Mouse (Mus musculus) stomach, embryonic 14.5 days (tissue): Measurements from ENCODE around the gene Col8a2. TPM values are rescaled to one million over a fixed set of nuclear protein-coding genes. Genes with fewer than 3 reads are reported as not detected.
A peak's percentile ranks its signal among the peaks of the same experiment; 100 is the strongest.

Source experiments
- ATAC-seq: fragments of 200-750 bp; cut with Nextera tagmentation; 2 replicates; pipeline ENCODE4 v1.8.0; 2017; ENCODE audit warnings: low read depth, moderate TSS enrichment; ENCODE audit not compliant: insufficient number of reproducible peaks, insufficient read depth, low FRiP score
- H3K27ac ChIP-seq: fragments of 300-500 bp; sonication (generic); 2 replicates; pipeline ENCODE4 v1.5.1; 2014; ENCODE audit warnings: mild to moderate bottlenecking, low read length, moderate library complexity, mixed read lengths
- H3K27me3 ChIP-seq: fragments of 300-500 bp; sonication (generic); 2 replicates; pipeline ENCODE4 v1.6.1; 2014; ENCODE audit warnings: low read length, control low read depth, mixed read lengths; ENCODE audit not compliant: control insufficient read depth, insufficient read depth
- H3K36me3 ChIP-seq: fragments of 300-500 bp; sonication (generic); 2 replicates; pipeline ENCODE4 v1.6.1; 2014; ENCODE audit warnings: mild to moderate bottlenecking, control low read depth, low read length, moderate library complexity, mixed read lengths; ENCODE audit not compliant: control insufficient read depth, insufficient read depth
- H3K4me1 ChIP-seq: fragments of 300-500 bp; sonication (generic); 2 replicates; pipeline ENCODE4 v1.6.1; 2014; ENCODE audit warnings: low read length, control low read depth, mixed read lengths; ENCODE audit not compliant: control insufficient read depth, insufficient read depth
- H3K4me2 ChIP-seq: fragments of 300-500 bp; sonication (generic); replicated peaks from 2 replicates; pipeline ENCODE4 v1.6.1; 2014; ENCODE audit warnings: low read depth, low read length, control low read depth
- H3K4me3 ChIP-seq: fragments of 300-500 bp; sonication (generic); 2 replicates; pipeline ENCODE4 v1.5.1; 2014; ENCODE audit warnings: low read depth, low read length, control low read depth
- H3K9ac ChIP-seq: fragments of 300-500 bp; sonication (generic); replicated peaks from 2 replicates; pipeline ENCODE4 v1.6.1; 2014; ENCODE audit warnings: low read depth, mild to moderate bottlenecking, control low read depth, low read length, moderate library complexity, mixed read lengths
- H3K9me3 ChIP-seq: fragments of 300-500 bp; sonication (generic); 2 replicates; pipeline ENCODE4 v1.6.1; 2016; ENCODE audit warnings: low read depth, low read length, control low read depth; ENCODE audit not compliant: control insufficient read depth
- WGBS: fragments of 180-500 bp; shearing (Covaris S2); extraction: QIAGEN DNeasy Blood & Tissue Kit; methylation state at CpG from one replicate; pipeline ENCODE4 v1.1.7; 2014; 5-methylcytosine and 5-hydroxymethylcytosine counted together
- polyA plus RNA-seq: library from polyadenylated mRNA; unstranded; fragments of >200 nt; fragmentation: Nextera tagmentation; extraction: Ambion mirVana; gene quantifications from 2 replicates; pipeline ENCODE4 v1.2.1, GENCODE M21; 2014

Col8a2 gene
- polyA plus RNA-seq, 1 experiment from 2014 or later, result 10.2 TPM

DNA sequence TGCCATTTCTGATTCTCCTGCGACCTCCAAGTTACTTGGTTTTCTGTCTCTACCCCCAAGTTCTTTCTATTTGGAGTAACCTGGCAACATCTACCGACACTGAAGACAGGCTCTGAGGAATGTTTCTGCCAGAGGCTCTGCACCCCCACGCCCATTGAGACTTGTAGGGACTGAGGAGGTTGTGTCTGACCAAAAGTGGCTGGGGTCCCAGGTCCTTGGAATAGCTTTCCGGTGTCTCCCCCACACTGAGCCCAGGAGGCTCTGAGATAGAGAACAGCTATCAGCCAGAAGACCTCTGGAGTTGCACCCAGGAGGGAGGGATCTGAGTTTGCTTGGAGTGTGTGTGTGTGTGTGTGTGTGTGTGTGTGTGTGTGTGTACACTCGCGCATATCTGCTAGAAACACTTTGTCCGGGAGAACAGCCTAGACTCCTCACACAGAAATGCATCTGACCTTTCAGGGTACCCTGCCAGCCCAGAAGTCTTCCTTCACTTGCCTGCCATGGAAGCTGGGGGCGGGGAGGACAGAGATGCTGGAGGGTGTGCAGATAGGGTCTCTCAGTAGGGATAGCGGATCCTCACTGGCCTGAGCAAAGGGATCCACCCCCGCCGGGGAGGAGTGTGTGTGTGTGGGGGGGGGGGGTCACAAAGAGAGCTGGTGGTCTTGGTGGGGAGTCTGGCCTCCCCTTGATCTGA, 856 bp downstream of the Col8a2 start:
- WGBS, result 28% methylated on average over 11 of the region's 11 CpGs
- H3K27me3 ChIP-seq, result no peaks in the 10 kb centered on the region; the same call in 1 of the 2 replicates
- peak overlapping the region; percentile 44; the same call in 1 of the 2 replicates for H3K27ac ChIP-seq
- peaks cover 7% of the 10 kb centered on the region for H3K4me1 ChIP-seq
- no peaks in the 10 kb centered on the region for H3K9me3 ChIP-seq
- ATAC-seq, result peak; percentile 30
- no peak overlapping the region for H3K9ac ChIP-seq
- H3K4me3 ChIP-seq, result peak overlapping the region; percentile 37; the same call in 1 of the 2 replicates
- H3K4me2 ChIP-seq, result peak overlapping the region; percentile 74
- no peaks in the 10 kb centered on the region for H3K36me3 ChIP-seq

DNA sequence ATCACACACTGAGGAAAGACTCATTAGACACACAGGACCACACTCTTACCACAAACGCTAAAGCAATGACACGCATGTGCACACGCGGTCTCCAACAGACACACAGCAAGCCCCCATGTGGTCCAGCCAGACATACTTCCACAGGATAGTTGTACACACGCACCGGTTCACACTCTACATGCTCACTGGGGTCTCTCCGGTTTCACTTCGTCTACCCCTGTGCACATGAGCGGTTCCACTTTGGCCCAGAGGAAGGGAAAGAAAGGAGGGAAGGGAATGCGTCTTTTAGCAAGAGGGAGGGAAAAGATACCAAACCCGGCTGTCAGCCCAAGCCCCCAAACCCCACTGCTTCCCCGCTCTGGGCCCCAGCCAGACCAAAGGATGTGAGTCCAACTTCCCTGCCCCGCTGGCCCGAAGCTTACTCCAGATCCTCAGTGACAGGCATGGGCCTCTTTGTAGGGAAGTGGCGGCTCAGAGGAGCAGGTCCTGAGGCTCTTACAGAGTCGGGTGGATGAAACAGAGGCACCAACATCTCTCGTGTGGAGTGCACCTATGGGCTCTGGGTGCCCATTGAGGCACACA, 1.6 kb downstream of the Col8a2 start:
- H3K27ac ChIP-seq, result peak overlapping the region; percentile 44; the same call in 1 of the 2 replicates
- WGBS, result 29% methylated on average over 16 of the region's 17 CpGs
- ATAC-seq, result no peak; the same call in 1 of the 2 replicates
- H3K9ac ChIP-seq, result no peak overlapping the region
- H3K9me3 ChIP-seq, result no peaks in the 10 kb centered on the region
- H3K36me3 ChIP-seq, result no peaks in the 10 kb centered on the region
- H3K4me2 ChIP-seq, result peak overlapping the region; percentile 74; the same call in 1 of the 2 replicates
- peaks cover 7% of the 10 kb centered on the region for H3K4me1 ChIP-seq
- H3K4me3 ChIP-seq, result peak overlapping the region; percentile 5; the same call in 1 of the 2 replicates
- H3K27me3 ChIP-seq, result no peaks in the 10 kb centered on the region; the same call in 1 of the 2 replicates

DNA sequence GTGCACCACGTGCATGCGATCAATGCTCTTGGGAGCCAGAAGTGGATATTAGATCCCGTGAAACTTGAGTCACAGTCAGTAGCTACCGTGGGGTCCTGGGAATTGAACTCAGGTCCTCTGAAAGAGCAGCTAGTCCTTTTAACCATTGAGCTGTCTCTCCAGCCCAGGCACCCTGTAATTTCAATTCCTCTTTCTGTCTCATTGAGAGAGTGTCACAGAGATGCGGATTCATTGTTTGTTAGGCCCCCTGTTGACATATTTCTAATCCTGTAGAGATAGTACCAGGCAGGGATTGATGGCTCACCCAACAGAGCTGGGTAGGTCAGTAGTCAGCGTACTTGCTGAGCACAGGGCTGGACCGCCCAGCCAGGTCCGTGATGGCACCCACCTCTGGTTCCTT, 3.7 kb downstream of the Col8a2 start:
- WGBS, result 87% methylated on average over 8 of the region's 8 CpGs
- H3K9ac ChIP-seq, result no peak overlapping the region
- no peak overlapping the region for H3K4me3 ChIP-seq
- no peak overlapping the region for H3K27ac ChIP-seq
- H3K36me3 ChIP-seq, result no peaks in the 10 kb centered on the region
- H3K4me2 ChIP-seq, result no peak overlapping the region
- H3K9me3 ChIP-seq, result no peaks in the 10 kb centered on the region
- H3K27me3 ChIP-seq, result no peaks in the 10 kb centered on the region; the same call in 1 of the 2 replicates
- ATAC-seq, result no peak
- H3K4me1 ChIP-seq, result peaks cover 7% of the 10 kb centered on the region

DNA sequence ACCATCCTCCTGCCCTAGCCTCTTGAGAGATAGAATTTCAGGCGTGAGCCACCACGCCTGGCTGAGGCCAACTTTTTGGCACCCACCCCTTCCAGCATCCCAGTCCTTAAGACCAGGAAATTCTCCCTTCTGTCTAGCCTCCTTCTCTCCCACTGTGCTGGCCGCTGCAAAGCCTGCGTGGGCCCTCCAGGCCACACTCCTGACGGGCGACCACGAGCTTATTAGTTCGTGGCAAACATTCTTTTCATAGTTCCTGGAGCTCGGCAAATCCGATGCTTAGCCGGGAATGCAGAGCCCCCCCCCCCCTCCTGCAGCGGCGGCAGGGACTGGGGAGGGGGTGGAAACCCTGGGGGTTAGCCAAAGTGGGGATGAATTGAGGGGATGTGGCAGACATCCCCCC, 4.6 kb downstream of the Col8a2 start:
- H3K27me3 ChIP-seq, result no peaks in the 10 kb centered on the region; the same call in 1 of the 2 replicates
- no peaks in the 10 kb centered on the region for H3K36me3 ChIP-seq
- H3K4me1 ChIP-seq, result peaks cover 7% of the 10 kb centered on the region
- no peak overlapping the region for H3K27ac ChIP-seq
- no peak for ATAC-seq
- no peaks in the 10 kb centered on the region for H3K9me3 ChIP-seq
- H3K4me2 ChIP-seq, result no peak overlapping the region
- H3K9ac ChIP-seq, result no peak overlapping the region
- WGBS, result 16% methylated on average over 13 of the region's 13 CpGs
- H3K4me3 ChIP-seq, result no peak overlapping the region

DNA sequence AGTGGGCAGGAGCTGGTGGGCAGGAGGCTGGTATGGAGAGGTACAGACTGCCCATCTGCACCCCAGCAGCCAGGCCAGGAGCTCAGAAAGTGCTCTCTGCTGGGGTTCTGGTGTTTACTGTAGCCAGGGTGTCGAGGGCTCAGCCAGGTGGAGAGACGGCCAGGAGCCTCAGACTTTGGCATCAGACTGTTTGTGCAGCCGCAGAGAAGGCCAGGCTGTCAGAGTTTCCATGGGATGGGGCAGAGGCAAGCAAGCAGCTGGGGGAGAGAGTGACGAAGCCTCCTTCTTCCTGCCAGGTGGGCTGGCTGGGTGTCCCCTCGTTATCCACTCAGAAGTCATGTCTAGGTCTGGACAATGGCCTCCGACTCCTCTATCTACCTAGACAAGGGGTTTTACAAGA, 8.6 kb downstream of the Col8a2 start:
- no peak overlapping the region for H3K9ac ChIP-seq
- 77% methylated on average over 6 of the region's 6 CpGs for WGBS

DNA sequence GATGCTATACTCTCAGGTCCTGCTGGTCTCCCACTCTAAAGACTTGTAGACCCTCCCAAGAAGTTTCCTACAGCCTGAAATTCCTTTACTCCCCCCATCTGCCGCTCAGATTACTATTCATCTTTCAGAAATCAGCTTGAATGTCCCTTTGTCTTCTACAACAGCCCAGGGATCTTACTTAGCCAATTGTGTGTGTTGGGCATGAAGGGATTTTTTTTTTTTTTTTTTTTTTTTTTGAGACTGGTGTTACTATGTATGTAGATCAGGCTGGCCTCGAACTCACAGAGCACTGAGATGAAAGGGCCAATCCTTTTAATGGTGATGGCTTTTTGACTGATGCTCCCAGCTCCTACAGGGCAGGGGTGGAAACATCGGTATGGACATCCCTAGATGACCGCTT, 9.3 kb downstream of the Col8a2 start:
- no peaks in the 10 kb centered on the region for H3K36me3 ChIP-seq
- H3K9me3 ChIP-seq, result no peaks in the 10 kb centered on the region
- WGBS, result 45% methylated on average over 4 of the region's 4 CpGs
- peak overlapping the region; percentile 41; the same call in 1 of the 2 replicates for H3K4me2 ChIP-seq
- no peak overlapping the region for H3K9ac ChIP-seq
- peaks cover 13% of the 10 kb centered on the region; the same call in 1 of the 2 replicates for H3K27me3 ChIP-seq
- H3K4me3 ChIP-seq, result no peak overlapping the region
- no peak overlapping the region for H3K27ac ChIP-seq
- peaks cover 14% of the 10 kb centered on the region for H3K4me1 ChIP-seq
- ATAC-seq, result no peak

More for the DNA sequence above, 8.6 kb downstream of the Col8a2 start:
- 0 out of 2 replicates have a peak, but pooled peaks cover 5% of the 10 kb centered on the region for H3K27me3 ChIP-seq
- peaks cover 6% of the 10 kb centered on the region for H3K4me1 ChIP-seq
- H3K4me3 ChIP-seq, result no peak overlapping the region
- H3K4me2 ChIP-seq, result no peak overlapping the region
- H3K36me3 ChIP-seq, result no peaks in the 10 kb centered on the region
- no peak for ATAC-seq
- no peaks in the 10 kb centered on the region for H3K9me3 ChIP-seq
- no peak overlapping the region for H3K27ac ChIP-seq

DNA sequence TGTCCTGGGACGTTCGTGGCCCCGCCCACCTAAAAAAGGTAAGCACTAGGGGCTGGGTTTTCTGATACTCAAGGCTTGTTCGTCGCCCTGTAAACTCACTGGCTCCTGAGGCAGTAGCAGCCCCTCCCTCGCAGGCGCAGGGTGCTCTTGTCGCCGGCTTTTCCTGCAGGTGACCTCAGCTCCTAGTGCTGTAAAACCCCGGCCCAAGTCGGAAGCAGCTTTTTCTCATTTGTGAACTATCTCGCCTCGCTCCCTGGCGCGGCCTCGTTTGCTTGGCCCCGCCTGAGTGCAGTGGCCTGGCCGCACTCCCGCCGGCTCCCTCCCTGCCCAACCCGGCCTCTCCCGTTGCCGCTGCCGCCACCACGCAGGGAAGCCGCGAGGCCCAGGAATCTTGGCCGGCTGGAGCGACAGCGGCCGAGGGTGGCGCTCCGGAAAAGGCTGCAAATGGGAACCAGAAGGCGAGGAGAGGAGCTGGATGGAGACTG, 10.1 kb downstream of the Col8a2 start:
- Histone ChIP-seq H3K36me3 (no peaks in the 10 kb centered on the region), H3K4me3 (peak overlapping the region; percentile 18), H3K27ac (peak overlapping the region; percentile 41; the same call in 1 of the 2 replicates), H3K9me3 (no peaks in the 10 kb centered on the region), H3K4me1 (peaks cover 21% of the 10 kb centered on the region), H3K27me3 (peaks cover 15% of the 10 kb centered on the region; the same call in 1 of the 2 replicates), H3K9ac (no peak overlapping the region; the same call in 1 of the 2 replicates), H3K4me2 (peak overlapping the region; percentile 41)
- 1% methylated on average over 34 of the region's 34 CpGs for WGBS
- peak; percentile 57; the same call in 1 of the 2 replicates for ATAC-seq

DNA sequence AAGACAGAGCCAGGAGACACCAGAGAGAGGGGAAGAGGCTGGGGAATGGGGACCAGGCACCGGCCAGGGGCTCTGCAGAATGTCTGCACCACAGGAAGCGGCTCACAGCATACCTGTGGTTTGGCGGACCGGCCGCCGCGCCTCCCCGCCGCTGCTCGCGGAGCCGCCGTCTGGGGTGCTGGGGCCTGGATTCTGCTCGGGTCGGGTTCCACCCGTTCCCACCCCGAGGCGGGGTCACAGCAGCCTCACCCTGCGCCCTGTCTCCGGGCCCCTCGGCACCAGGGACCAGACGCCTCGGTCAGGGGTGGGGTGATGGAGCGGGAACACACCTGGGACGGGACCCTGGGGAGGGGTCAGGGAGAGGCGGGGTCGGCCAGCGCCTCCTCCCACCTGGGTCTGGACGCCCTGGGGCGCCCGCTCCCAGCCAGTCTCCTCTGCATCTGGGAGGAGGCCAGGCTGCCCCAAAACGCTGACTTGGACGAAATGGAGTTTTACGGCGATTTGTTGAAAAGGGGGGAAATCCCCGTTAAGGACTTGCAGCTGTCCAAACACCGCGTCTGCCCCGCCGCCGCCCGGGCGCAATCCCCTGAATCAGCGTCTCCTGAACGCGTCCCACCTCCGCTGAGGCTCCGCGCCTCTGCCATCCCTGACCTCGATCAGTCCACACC, 14.5 kb downstream of the Col8a2 start:
- peaks cover 15% of the 10 kb centered on the region; the same call in 1 of the 2 replicates for H3K27me3 ChIP-seq

More for the DNA sequence above, 14.5 kb downstream of the Col8a2 start:
- Histone ChIP-seq H3K4me3 (peak overlapping the region; percentile 29), H3K4me1 (peaks cover 22% of the 10 kb centered on the region), H3K4me2 (peak overlapping the region; percentile 79), H3K27ac (no peak overlapping the region), H3K9ac (0 out of 2 replicates have a peak overlapping the region, but pooled peaks have one; percentile 10), H3K9me3 (no peaks in the 10 kb centered on the region), H3K36me3 (no peaks in the 10 kb centered on the region)
- 1% methylated on average over 50 of the region's 50 CpGs for WGBS
- peak; percentile 31; the same call in 1 of the 2 replicates for ATAC-seq
